Mouse (Mus musculus): Measurements from ENCODE around the gene Fbxw8. TPM values are rescaled to one million over a fixed set of nuclear protein-coding genes. Genes with fewer than 3 reads are reported as not detected.

Fbxw8 gene
- polyA plus RNA-seq, 1 experiment from 2014 or later: 14.0 TPM

DNA sequence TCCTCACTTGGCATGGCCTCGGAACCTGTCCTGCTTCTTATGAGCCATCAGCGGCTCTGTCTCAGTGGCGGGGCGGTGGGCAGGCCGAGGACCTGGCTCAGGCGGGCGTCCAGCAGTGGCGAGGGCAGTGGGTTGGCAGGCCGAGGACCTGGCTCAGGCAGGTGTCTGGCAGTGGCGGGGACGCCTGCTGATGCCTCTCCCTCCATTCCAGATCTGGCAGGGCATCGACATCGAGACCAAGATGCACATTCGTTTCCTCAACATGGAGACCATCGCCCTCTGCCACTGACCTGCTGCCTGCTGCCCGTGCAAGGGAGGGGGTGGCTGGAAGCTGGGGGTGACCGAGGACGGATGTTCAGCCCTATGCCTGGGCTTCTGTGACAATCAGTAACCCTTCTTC is 93.9 kb downstream of the Fbxw8 start:
- Histone ChIP-seq H3K4me3 (ENCODE audit: low read depth, low read length) (no peak overlapping the region), H3K4me1 (replicated peaks; ENCODE audit: control insufficient read depth, insufficient read depth) (0 out of 2 replicates have a peak, but pooled peaks cover 3% of the 10 kb centered on the region), H3K9ac (ENCODE audit: low read length) (no peak overlapping the region), H3K4me2 (replicated peaks; ENCODE audit: low read depth) (no peak overlapping the region), H3K9me3 (ENCODE audit: control insufficient read depth, low read length) (no peaks in the 10 kb centered on the region), H3K36me3 (ENCODE audit: control insufficient read depth, insufficient read depth, low read length) (0 out of 2 replicates have a peak, but pooled peaks cover under 1% of the 10 kb centered on the region), H3K27me3 (ENCODE audit: control insufficient read depth, insufficient read depth, low read length) (no peaks in the 10 kb centered on the region), H3K27ac (replicated peaks) (no peak overlapping the region)
- ATAC-seq (ENCODE audit: low FRiP score, low TSS enrichment) (no peak), DNase-seq (ENCODE audit: low spot score) (no peak)
- no peak for TF ChIP-seq EP300 (optimal IDR thresholded peaks at IDR 0.05)
- no peak for TF ChIP-seq CTCF (IDR thresholded peaks at IDR 0.05; ENCODE audit: low read depth)
- WGBS: 90% methylated on average over 16 of the region's 18 CpGs

- Histone ChIP-seq H3K4me3 (ENCODE audit: low read depth, low read length) (no peak overlapping the region), H3K27ac (replicated peaks) (no peak overlapping the region), H3K9me3 (ENCODE audit: control insufficient read depth, low read length) (no peaks in the 10 kb centered on the region), H3K9ac (ENCODE audit: low read length) (no peak overlapping the region), H3K4me2 (replicated peaks; ENCODE audit: low read depth) (no peak overlapping the region), H3K36me3 (ENCODE audit: control insufficient read depth, insufficient read depth, low read length) (no peaks in the 10 kb centered on the region), H3K27me3 (ENCODE audit: control insufficient read depth, insufficient read depth, low read length) (no peaks in the 10 kb centered on the region), H3K4me1 (replicated peaks; ENCODE audit: control insufficient read depth, insufficient read depth) (0 out of 2 replicates have a peak, but pooled peaks cover 3% of the 10 kb centered on the region)
- 82% methylated on average over 9 of the region's 9 CpGs for WGBS
- no peak for DNase-seq (ENCODE audit: low spot score)
- ATAC-seq (ENCODE audit: low FRiP score, low TSS enrichment): no peak
- no peak for TF ChIP-seq EP300 (optimal IDR thresholded peaks at IDR 0.05)
- no peak for TF ChIP-seq CTCF (IDR thresholded peaks at IDR 0.05; ENCODE audit: low read depth)
Measured at GRCm38 (mm10) chr5:118059646-118060045, 95.6 kb downstream of the Fbxw8 start.

GRCm38 (mm10) chr5:118058858-118059257 is 96.4 kb downstream of the Fbxw8 start:
- no peaks in the 10 kb centered on the region for H3K9me3 ChIP-seq (ENCODE audit: control insufficient read depth, low read length)
- H3K4me3 ChIP-seq (ENCODE audit: low read depth, low read length): no peak overlapping the region
- H3K9ac ChIP-seq (ENCODE audit: low read length): no peak overlapping the region
- TF ChIP-seq CTCF (IDR thresholded peaks at IDR 0.05; ENCODE audit: low read depth) (no peak), EP300 (optimal IDR thresholded peaks at IDR 0.05) (no peak)
- no peak overlapping the region for H3K27ac ChIP-seq (replicated peaks)
- 0 out of 2 replicates have a peak, but pooled peaks cover 3% of the 10 kb centered on the region for H3K4me1 ChIP-seq (replicated peaks; ENCODE audit: control insufficient read depth, insufficient read depth)
- DNase-seq (ENCODE audit: low spot score) (peak; percentile 54), ATAC-seq (ENCODE audit: low FRiP score, low TSS enrichment) (peak; percentile 63)
- no peaks in the 10 kb centered on the region for H3K36me3 ChIP-seq (ENCODE audit: control insufficient read depth, insufficient read depth, low read length)
- no peaks in the 10 kb centered on the region for H3K27me3 ChIP-seq (ENCODE audit: control insufficient read depth, insufficient read depth, low read length)
- no peak overlapping the region for H3K4me2 ChIP-seq (replicated peaks; ENCODE audit: low read depth)
- WGBS: 82% methylated on average over 10 of the region's 10 CpGs

GRCm38 (mm10) chr5:118057508-118058111 is 97.7 kb downstream of the Fbxw8 start:
- ATAC-seq (ENCODE audit: low FRiP score, low TSS enrichment): no peak
- 0 out of 2 replicates have a peak overlapping the region, but pooled peaks have one; percentile 35 for H3K27ac ChIP-seq (replicated peaks)
- no peak overlapping the region for H3K9ac ChIP-seq (ENCODE audit: low read length)
- no peaks in the 10 kb centered on the region for H3K9me3 ChIP-seq (ENCODE audit: control insufficient read depth, low read length)
- no peaks in the 10 kb centered on the region for H3K27me3 ChIP-seq (ENCODE audit: control insufficient read depth, insufficient read depth, low read length)
- H3K4me1 ChIP-seq (replicated peaks; ENCODE audit: control insufficient read depth, insufficient read depth): 0 out of 2 replicates have a peak, but pooled peaks cover 3% of the 10 kb centered on the region
- TF ChIP-seq EP300 (optimal IDR thresholded peaks at IDR 0.05) (no peak), CTCF (IDR thresholded peaks at IDR 0.05; ENCODE audit: low read depth) (no peak)
- 43% methylated on average over 8 of the region's 8 CpGs for WGBS
- H3K36me3 ChIP-seq (ENCODE audit: control insufficient read depth, insufficient read depth, low read length): no peaks in the 10 kb centered on the region
- H3K4me3 ChIP-seq (ENCODE audit: low read depth, low read length): no peak overlapping the region
- no peak for DNase-seq (ENCODE audit: low spot score)
- H3K4me2 ChIP-seq (replicated peaks; ENCODE audit: low read depth): no peak overlapping the region

- H3K36me3 ChIP-seq (ENCODE audit: control insufficient read depth, insufficient read depth, low read length): no peaks in the 10 kb centered on the region
- 96% methylated on average over 2 of the region's 2 CpGs for WGBS
- no peak overlapping the region for H3K4me3 ChIP-seq (ENCODE audit: low read depth, low read length)
- TF ChIP-seq EP300 (optimal IDR thresholded peaks at IDR 0.05) (no peak), CTCF (IDR thresholded peaks at IDR 0.05; ENCODE audit: low read depth) (no peak)
- H3K27me3 ChIP-seq (ENCODE audit: control insufficient read depth, insufficient read depth, low read length): no peaks in the 10 kb centered on the region
- ATAC-seq (ENCODE audit: low FRiP score, low TSS enrichment) (no peak), DNase-seq (ENCODE audit: low spot score) (no peak)
- no peak overlapping the region for H3K9ac ChIP-seq (ENCODE audit: low read length)
- no peak overlapping the region for H3K4me2 ChIP-seq (replicated peaks; ENCODE audit: low read depth)
- H3K4me1 ChIP-seq (replicated peaks; ENCODE audit: control insufficient read depth, insufficient read depth): 0 out of 2 replicates have a peak, but pooled peaks cover 3% of the 10 kb centered on the region
- H3K9me3 ChIP-seq (ENCODE audit: control insufficient read depth, low read length): no peaks in the 10 kb centered on the region
- H3K27ac ChIP-seq (replicated peaks): no peak overlapping the region
Measured at GRCm38 (mm10) chr5:118053205-118053604, 102.1 kb downstream of the Fbxw8 start.

GRCm38 (mm10) chr5:118051981-118052662 is 103.1 kb downstream of the Fbxw8 start:
- WGBS: 59% methylated on average over 8 of the region's 8 CpGs
- Histone ChIP-seq H3K9me3 (ENCODE audit: control insufficient read depth, low read length) (no peaks in the 10 kb centered on the region), H3K36me3 (ENCODE audit: control insufficient read depth, insufficient read depth, low read length) (no peaks in the 10 kb centered on the region), H3K4me3 (ENCODE audit: low read depth, low read length) (no peak overlapping the region), H3K4me1 (replicated peaks; ENCODE audit: control insufficient read depth, insufficient read depth) (no peaks in the 10 kb centered on the region), H3K9ac (ENCODE audit: low read length) (no peak overlapping the region), H3K27me3 (ENCODE audit: control insufficient read depth, insufficient read depth, low read length) (no peaks in the 10 kb centered on the region), H3K4me2 (replicated peaks; ENCODE audit: low read depth) (no peak overlapping the region), H3K27ac (replicated peaks) (no peak overlapping the region; the same call in 1 of the 2 replicates)
- ATAC-seq (ENCODE audit: low FRiP score, low TSS enrichment) (peak; percentile 90), DNase-seq (ENCODE audit: low spot score) (peak; percentile 90)
- TF ChIP-seq EP300 (optimal IDR thresholded peaks at IDR 0.05): no peak
- no peak for TF ChIP-seq CTCF (IDR thresholded peaks at IDR 0.05; ENCODE audit: low read depth)

Measured in stomach, postnatal 0 days (tissue).